Mouse (Mus musculus) kidney, embryonic 14.5 days (tissue): ENCODE results near the gene Cav3. TPM values are rescaled to one million over a fixed set of nuclear protein-coding genes. Genes with fewer than 3 reads are reported as not detected.

Source experiments
- polyA plus RNA-seq: library from polyadenylated mRNA; unstranded; fragments of >200 nt; fragmentation: Nextera tagmentation; extraction: Ambion mirVana; gene quantifications from 2 replicates; pipeline ENCODE4 v1.2.1, GENCODE M21; 2014

Gene Cav3
- polyA plus RNA-seq, 1 experiment from 2014 or later: 0.31 TPM

Other genes starting within 250 kb of the Cav3 start
- gene Lmcd1, start 185.7 kb upstream of the Cav3 start, polyA plus RNA-seq: 14.5 and 20.0 TPM in 2 replicates
- gene Ssu2, start 71.5 kb upstream of the Cav3 start, polyA plus RNA-seq: 3.2 and 3.7 TPM in 2 replicates
- gene Oxtr, start 30.4 kb downstream of the Cav3 start, polyA plus RNA-seq: 4.0 and 8.2 TPM in 2 replicates
- gene Rad18, start 237.2 kb downstream of the Cav3 start, polyA plus RNA-seq: 39.3 and 55.2 TPM in 2 replicates